Mouse (Mus musculus) thymus, postnatal 0 days (tissue): ENCODE measurements at regions not wholly inside any gene's neighbourhood (a gene's known extent, or its start where the extent isn't known, plus 50 kb on each side); places are given as distances from the start of the nearest gene placed in this dataset.

Source experiments
- DNase-seq: peaks from one replicate; pipeline ENCODE4 v3.0.0-alpha.2; 2015; ENCODE audit warnings: low spot score

DNA sequence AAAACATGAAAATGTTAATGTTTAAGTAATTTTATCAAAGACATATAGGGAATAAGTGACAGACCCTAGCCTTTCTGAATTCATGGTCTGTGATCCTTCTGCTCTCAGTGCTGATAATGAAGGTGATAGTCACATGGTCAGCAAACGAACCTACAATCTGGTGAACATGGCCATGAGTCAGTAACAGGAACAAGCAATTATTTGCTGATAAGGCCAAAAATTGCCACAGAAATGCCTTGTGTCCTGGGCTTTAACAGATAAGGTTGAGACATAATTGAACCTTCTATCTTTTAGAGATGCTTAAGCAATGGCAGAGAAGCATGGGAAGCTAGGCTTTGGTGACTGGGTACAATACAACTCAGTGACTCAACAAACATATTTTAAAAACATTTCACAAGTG is 69.2 kb upstream of the Rgs1 start:
- DNase-seq = no peak

- no peak for DNase-seq
These were observed 68.5 kb upstream of the Rgs1 start for GRCm38 (mm10) chr1:144317560-144317959.

GRCm38 (mm10) chr1:144316251-144316650 is 67.2 kb upstream of the Rgs1 start:
- DNase-seq = no peak

DNA sequence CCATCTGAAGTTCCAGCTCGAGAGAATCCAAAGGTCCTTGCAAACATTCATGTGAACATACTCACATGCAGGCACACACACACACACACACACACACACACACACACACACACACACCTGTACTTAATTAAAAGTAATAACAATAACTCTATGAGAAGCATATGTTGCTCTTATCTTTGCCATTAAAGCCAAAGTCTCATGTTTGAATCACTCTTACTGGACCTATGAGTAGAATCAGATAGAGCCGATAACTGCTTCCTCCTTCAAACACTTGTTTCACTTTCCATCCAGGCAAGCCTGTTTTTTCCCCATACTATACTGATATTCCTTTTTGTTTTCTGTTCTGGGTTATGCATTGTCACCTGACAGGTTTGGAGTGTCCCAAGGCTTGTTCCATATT is 65.3 kb upstream of the Rgs1 start:
- no peak for DNase-seq

DNA sequence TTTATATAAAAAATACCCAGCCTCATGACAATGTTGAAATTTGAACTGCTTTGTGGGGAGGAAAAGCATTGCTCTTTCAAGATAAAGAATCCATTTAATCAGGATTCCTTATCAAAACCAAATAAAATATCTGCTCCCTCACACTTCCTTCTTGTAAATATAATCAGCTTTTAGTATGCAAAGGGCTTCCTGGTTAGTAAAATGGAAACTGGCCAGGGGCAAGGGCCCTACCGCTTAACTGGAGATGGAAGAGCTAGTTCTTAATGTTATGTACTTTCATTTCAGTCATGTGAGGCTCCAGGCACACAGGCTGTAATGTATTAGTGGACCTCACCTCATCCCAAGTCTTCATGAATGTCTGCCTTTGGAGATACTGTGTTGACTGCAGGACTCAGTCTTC is 64.3 kb upstream of the Rgs1 start:
- DNase-seq = no peak

DNA sequence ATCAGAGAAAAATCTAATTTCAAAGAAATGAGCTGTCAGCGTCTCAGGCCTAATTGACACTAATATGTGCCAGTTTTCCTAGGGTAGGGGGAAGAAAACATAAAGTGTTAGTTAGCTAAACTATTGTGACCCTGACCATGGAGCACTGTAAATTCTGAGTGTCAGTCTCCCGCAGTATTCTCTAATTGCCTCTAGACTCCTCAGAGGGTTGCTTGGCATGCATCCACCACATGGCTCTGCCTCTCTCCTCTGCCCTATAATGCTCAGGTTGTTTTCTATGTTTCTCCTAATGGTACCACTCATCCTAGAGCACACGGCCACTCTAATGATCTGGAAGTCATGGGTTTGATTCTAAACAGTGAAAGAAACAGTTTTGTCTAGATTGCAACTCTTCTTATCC is 60.9 kb upstream of the Rgs1 start:
- DNase-seq = no peak

- no peak for DNase-seq
These were observed 59.3 kb upstream of the Rgs1 start for GRCm38 (mm10) chr1:144308313-144308712.

- no peak for DNase-seq
These were observed 58.8 kb upstream of the Rgs1 start for GRCm38 (mm10) chr1:144307854-144308285.

- peak; percentile 55 for DNase-seq
These were observed 58.2 kb upstream of the Rgs1 start for GRCm38 (mm10) chr1:144307017-144307853.

- no peak for DNase-seq
These were observed 57.2 kb upstream of the Rgs1 start for GRCm38 (mm10) chr1:144306284-144306683.

GRCm38 (mm10) chr1:144300670-144301069 is 51.6 kb upstream of the Rgs1 start:
- DNase-seq = no peak
